Mouse (Mus musculus) stomach, postnatal 0 days (tissue): ENCODE results near the gene Gm13757. TPM values are rescaled to one million over a fixed set of nuclear protein-coding genes. Genes with fewer than 3 reads are reported as not detected.
"Not testable (repeated sequence)": the region's sequence is repeated elsewhere in the genome, so short reads cannot be mapped to it uniquely, and the experiment has no call there.

ENCODE experiments used
- ATAC-seq: fragments of 200-750 bp; cut with Nextera tagmentation; 2 replicates; pipeline ENCODE4 v1.8.0; 2017; ENCODE audit not compliant: low FRiP score, low TSS enrichment
- DNase-seq: peaks from one replicate; pipeline ENCODE4 v3.0.0-alpha.2; 2016; ENCODE audit warnings: low spot score
- H3K27ac ChIP-seq: fragments of 300-500 bp; sonication (generic); replicated peaks from 2 replicates; pipeline ENCODE4 v1.5.1; 2014; ENCODE audit warnings: mild to moderate bottlenecking, control low read depth
- H3K27me3 ChIP-seq: fragments of 300-500 bp; sonication (generic); 2 replicates; pipeline ENCODE4 v1.6.1; 2014; ENCODE audit warnings: low read length; ENCODE audit not compliant: control insufficient read depth, insufficient read depth
- H3K36me3 ChIP-seq: fragments of 300-500 bp; sonication (generic); 2 replicates; pipeline ENCODE4 v1.6.1; 2014; ENCODE audit warnings: low read length, mixed read lengths; ENCODE audit not compliant: control insufficient read depth, insufficient read depth
- H3K4me1 ChIP-seq: fragments of 300-500 bp; sonication (generic); replicated peaks from 2 replicates; pipeline ENCODE4 v1.6.1; 2014; ENCODE audit warnings: antibody characterized with exemption; ENCODE audit not compliant: control insufficient read depth, insufficient read depth
- H3K4me2 ChIP-seq: fragments of 300-500 bp; sonication (generic); replicated peaks from 2 replicates; pipeline ENCODE4 v1.6.1; 2014; ENCODE audit warnings: low read depth, mild to moderate bottlenecking, control low read depth, moderate library complexity
- H3K4me3 ChIP-seq: fragments of 300-500 bp; sonication (generic); 2 replicates; pipeline ENCODE4 v1.5.1; 2014; ENCODE audit warnings: low read depth, low read length, control low read depth
- H3K9ac ChIP-seq: fragments of 300-500 bp; sonication (generic); 2 replicates; pipeline ENCODE4 v1.6.1; 2014; ENCODE audit warnings: mild to moderate bottlenecking, low read length, control low read depth, mixed read lengths
- H3K9me3 ChIP-seq: fragments of 300-500 bp; sonication (generic); 2 replicates; pipeline ENCODE4 v1.6.1; 2016; ENCODE audit warnings: low read length; ENCODE audit not compliant: control insufficient read depth
- CTCF ChIP-seq: IDR thresholded peaks from 2 replicates; pipeline ENCODE4 v1.5.1; 2016; ENCODE audit warnings: antibody characterized with exemption, low read depth, mild to moderate bottlenecking, moderate library complexity
- EP300 ChIP-seq: optimal IDR thresholded peaks from 2 replicates; pipeline ENCODE3; 2016; ENCODE audit warnings: antibody characterized with exemption
- whole genome bisulfite sequencing: fragments of 180-500 bp; shearing (Covaris S2); extraction: QIAGEN DNeasy Blood & Tissue Kit; methylation state at CpG from one replicate; pipeline ENCODE4 v1.1.7; 2014; 5-methylcytosine and 5-hydroxymethylcytosine counted together
- polyA plus RNA-seq: library from polyadenylated mRNA; unstranded; fragments of >200 nt; fragmentation: Nextera tagmentation; extraction: Ambion mirVana; gene quantifications from 2 replicates; pipeline ENCODE4 v1.2.1, GENCODE M21; 2015

Gm13757 gene
- not detected in 2 replicates for polyA plus RNA-seq

GRCm38 (mm10) chr2:88449031-88449430 is at the start of gene Gm13757:
Gm13757 (minus strand) TSS chr2:88449131.
- no peak for TF ChIP-seq CTCF
- no peak for TF ChIP-seq EP300
- Histone ChIP-seq H3K36me3 (no peaks in the 10 kb centered on the region), H3K4me2 (no peak within 1 kb of the TSS), H3K4me1 (no peaks in the 10 kb centered on the region), H3K9me3 (no peaks in the 10 kb centered on the region), H3K9ac (no peak within 1 kb of the TSS), H3K4me3 (no peak within 1 kb of the TSS), H3K27me3 (no peaks in the 10 kb centered on the region), H3K27ac (no peak within 1 kb of the TSS)
- ATAC-seq, result no peak
- WGBS, result 95% methylated on average over 1 of the region's 1 CpGs
- no peak for DNase-seq

GRCm38 (mm10) chr2:88493020-88493419 is 44.1 kb upstream of the Gm13757 start, which contains the start of gene Olfr1185-ps1:
Olfr1185-ps1 (plus strand) TSS chr2:88493320.
- Histone ChIP-seq H3K4me1 (no peaks in the 10 kb centered on the region), H3K9me3 (no peaks in the 10 kb centered on the region)

GRCm38 (mm10) chr2:88483298-88483697 is 34.4 kb upstream of the Gm13757 start, which contains the start of gene Olfr1184:
Olfr1184 (plus strand) TSS chr2:88483598.
- H3K36me3 ChIP-seq, result no peaks in the 10 kb centered on the region
- H3K4me3 ChIP-seq, result no peak within 1 kb of the TSS
- ATAC-seq (no peak), DNase-seq (no peak)
- no peaks in the 10 kb centered on the region for H3K4me1 ChIP-seq
- H3K27me3 ChIP-seq, result no peaks in the 10 kb centered on the region
- no peak for TF ChIP-seq EP300
- TF ChIP-seq CTCF, result no peak
- H3K27ac ChIP-seq, result no peak within 1 kb of the TSS
- WGBS, result 83% methylated on average over 2 of the region's 2 CpGs
- no peak within 1 kb of the TSS for H3K9ac ChIP-seq
- no peaks in the 10 kb centered on the region for H3K9me3 ChIP-seq
- no peak within 1 kb of the TSS for H3K4me2 ChIP-seq

More at GRCm38 (mm10) chr2:88493020-88493419, 44.1 kb upstream of the Gm13757 start, which contains the start of gene Olfr1185-ps1:
- H3K36me3 ChIP-seq, result no peaks in the 10 kb centered on the region
- H3K27me3 ChIP-seq, result no peaks in the 10 kb centered on the region
- TF ChIP-seq CTCF, result no peak
- TF ChIP-seq EP300, result no peak
- H3K27ac ChIP-seq, result no peak within 1 kb of the TSS
- H3K4me2 ChIP-seq, result no peak within 1 kb of the TSS
- no peak within 1 kb of the TSS for H3K4me3 ChIP-seq
- no peak within 1 kb of the TSS for H3K9ac ChIP-seq
- no peak for DNase-seq
- WGBS, result 62% methylated on average over 2 of the region's 2 CpGs
- ATAC-seq, result no peak

- not testable (repeated sequence) for H3K36me3 ChIP-seq, H3K4me2 ChIP-seq, H3K9ac ChIP-seq, H3K4me3 ChIP-seq, ATAC-seq, H3K27me3 ChIP-seq, DNase-seq, H3K4me1 ChIP-seq, H3K27ac ChIP-seq, H3K9me3 ChIP-seq
- 88% methylated on average over 1 of the region's 1 CpGs for WGBS
Observed at GRCm38 (mm10) chr2:88454567-88454966, 5.6 kb upstream of the Gm13757 start, which contains the start of gene Olfr1183. Olfr1183 (plus strand) TSS chr2:88454867.

GRCm38 (mm10) chr2:88426071-88426470 is 22.9 kb downstream of the Gm13757 start, which contains the start of gene Olfr1181:
Olfr1181 (minus strand) TSS chr2:88426171.
- H3K27ac ChIP-seq, result no peak within 1 kb of the TSS
- H3K36me3 ChIP-seq, result no peaks in the 10 kb centered on the region
- DNase-seq (no peak), ATAC-seq (no peak)
- no peak within 1 kb of the TSS for H3K9ac ChIP-seq
- no peak within 1 kb of the TSS for H3K4me3 ChIP-seq
- H3K4me2 ChIP-seq, result no peak within 1 kb of the TSS
- 81% methylated on average over 1 of the region's 1 CpGs for WGBS
- H3K9me3 ChIP-seq, result no peaks in the 10 kb centered on the region
- TF ChIP-seq CTCF, result no peak
- TF ChIP-seq EP300, result no peak
- no peaks in the 10 kb centered on the region for H3K4me1 ChIP-seq
- H3K27me3 ChIP-seq, result no peaks in the 10 kb centered on the region

- no peak within 1 kb of the TSS for H3K4me2 ChIP-seq
- DNase-seq, result no peak
- no peaks in the 10 kb centered on the region for H3K27me3 ChIP-seq
- H3K9ac ChIP-seq, result no peak within 1 kb of the TSS
- no peak within 1 kb of the TSS for H3K4me3 ChIP-seq
- no peaks in the 10 kb centered on the region for H3K36me3 ChIP-seq
- no peaks in the 10 kb centered on the region for H3K9me3 ChIP-seq
- no peak within 1 kb of the TSS for H3K27ac ChIP-seq
- ATAC-seq, result no peak
- TF ChIP-seq EP300 (no peak), CTCF (no peak)
- WGBS, result 55% methylated on average over 2 of the region's 2 CpGs
- no peaks in the 10 kb centered on the region for H3K4me1 ChIP-seq
Observed at GRCm38 (mm10) chr2:88419051-88419450, 29.9 kb downstream of the Gm13757 start, which contains the start of gene Olfr1180. Olfr1180 (minus strand) TSS chr2:88419151.
